Mouse (Mus musculus) Patski (cell line): ENCODE data around the gene Nipal1. TPM values are rescaled to one million over a fixed set of nuclear protein-coding genes. Genes with fewer than 3 reads are reported as not detected.

Experiments
- ATAC-seq: fragments of 100-300 bp; one replicate; pipeline ENCODE4 v1.8.0; 2021
- CTCF ChIA-PET: fragments of 350-600 bp; sonication (Branson Sonifier 250); formaldehyde crosslinking; loops from one replicate; lab custom pipeline; 2022; ENCODE audit warnings: inconsistent platforms; lab: Charles Lee
- POLR2A ChIA-PET: fragments of 350-600 bp; sonication (Branson Sonifier 250); formaldehyde crosslinking; loops from one replicate; lab custom pipeline; 2022; ENCODE audit warnings: antibody characterized with exemption, inconsistent platforms; lab: Charles Lee
- DNase-seq: peaks from one replicate; pipeline ENCODE4 v3.0.0-alpha.2; 2011; ENCODE audit warnings: low read depth, low spot score
- H3K27me3 ChIP-seq: fragments of 371-371 bp; one replicate; pipeline ENCODE4 v1.5.1; 2021
- CTCF ChIP-seq: fragments of 100-300 bp; IDR thresholded peaks from one replicate; pipeline ENCODE4 v1.5.1; 2021
- in situ Hi-C: fragments of 300-500 bp; cut with MboI; formaldehyde crosslinking; loops from 3 replicates; pipeline ENCODE4 v1.11.1; 2018; ENCODE audit warnings: low pct_unique_long_range_greater_than_20kb, mixed read lengths
- polyA plus RNA-seq: library from polyadenylated mRNA; unstranded; gene quantifications from one replicate; pipeline ENCODE4 v1.2.3, GENCODE M21; 2021

The Nipal1 gene
- polyA plus RNA-seq, 1 experiment from 2014 or later, result 8.6 TPM

- TF ChIP-seq CTCF, result no peak
- CTCF ChIA-PET, result interaction anchor here (1.2 to 2.1 kb wide), 2 partner anchors 10 to 15 kb away, joined by 5 read pairs; no protein-coding TSS in a partner anchor
- H3K27me3 ChIP-seq, result no peaks in the 10 kb centered on the region
- ATAC-seq, result no peak
- no peak for DNase-seq
- POLR2A ChIA-PET, result no interaction called here
- in situ Hi-C loops, result no loop called here
Observed at GRCm38 (mm10) chr5:72696491-72696890, 48.9 kb downstream of the Nipal1 start.

GRCm38 (mm10) chr5:72698343-72698742 is 50.7 kb downstream of the Nipal1 start:
- TF ChIP-seq CTCF, result no peak
- DNase-seq (no peak), ATAC-seq (no peak)
- in situ Hi-C loops, result no loop called here
- no peaks in the 10 kb centered on the region for H3K27me3 ChIP-seq
- CTCF ChIA-PET, result interaction anchor here (1.0 to 2.1 kb wide), 2 partner anchors 9 to 13 kb away, joined by 4 to 5 read pairs; no protein-coding TSS in a partner anchor
- POLR2A ChIA-PET, result no interaction called here

DNA sequence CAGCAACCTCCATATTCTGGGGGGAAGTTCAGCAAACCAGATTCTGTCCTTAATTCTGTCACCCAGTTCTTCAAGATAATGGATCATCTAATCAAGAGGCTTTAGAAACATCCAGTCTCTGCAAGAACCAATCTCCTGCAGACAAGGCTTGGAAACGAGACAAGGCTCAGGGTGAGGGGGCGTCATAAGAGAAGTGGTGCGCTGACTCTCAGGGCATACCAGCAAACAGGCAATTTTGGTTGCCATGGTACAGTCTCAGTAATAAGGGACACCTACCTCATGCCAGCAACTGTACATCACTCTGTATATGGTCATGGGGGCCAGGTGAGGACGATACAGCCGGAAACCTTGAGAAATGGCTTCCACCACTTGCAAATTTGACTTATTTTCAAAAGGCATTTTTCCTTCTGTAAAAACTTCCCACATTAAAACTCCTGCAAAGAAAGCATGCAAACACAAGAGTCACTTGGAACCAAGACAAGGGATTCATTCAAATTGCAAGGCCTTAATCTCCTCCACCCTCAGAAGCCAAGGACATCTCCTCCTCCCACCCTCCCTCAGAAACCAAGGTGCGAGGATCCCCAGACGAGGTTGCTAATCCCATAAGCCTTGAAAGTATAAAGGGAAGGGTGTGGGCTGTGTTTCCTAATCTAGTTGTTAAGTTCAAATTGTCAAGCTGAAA is 51.4 kb downstream of the Nipal1 start:
- no peak for ATAC-seq
- in situ Hi-C loops, result no loop called here
- ChIA-PET CTCF (no interaction called here), POLR2A (no interaction called here)
- no peaks in the 10 kb centered on the region for H3K27me3 ChIP-seq
- no peak for TF ChIP-seq CTCF
- no peak for DNase-seq

- no peak for TF ChIP-seq CTCF
- in situ Hi-C loops, result no loop called here
- ChIA-PET CTCF (no interaction called here), POLR2A (no interaction called here)
- ATAC-seq (no peak), DNase-seq (no peak)
- H3K27me3 ChIP-seq, result no peaks in the 10 kb centered on the region
Observed at GRCm38 (mm10) chr5:72699500-72699818, 51.9 kb downstream of the Nipal1 start.

DNA sequence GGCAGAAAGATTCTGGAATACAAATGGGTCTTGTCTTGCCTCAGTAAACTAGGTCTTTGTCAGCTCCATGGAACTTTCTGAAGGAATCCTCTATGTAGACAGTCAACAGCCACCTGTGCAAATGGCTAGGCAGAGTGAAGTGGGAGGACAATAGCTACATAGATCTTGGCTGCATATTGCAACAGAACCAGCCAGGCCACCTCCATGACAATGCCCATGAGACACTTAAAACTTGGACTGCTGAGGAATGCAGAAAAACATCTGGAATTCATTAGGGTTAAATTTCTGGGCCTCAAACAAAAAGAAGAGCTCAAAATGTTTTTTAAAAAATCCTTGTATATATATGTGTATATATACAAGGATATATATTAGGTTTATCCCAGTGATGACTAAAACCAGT is 54.6 kb downstream of the Nipal1 start:
- no peak for TF ChIP-seq CTCF
- no peak for DNase-seq
- in situ Hi-C loops, result no loop called here
- no peak for ATAC-seq
- POLR2A ChIA-PET, result no interaction called here
- CTCF ChIA-PET, result interaction anchor here (1.4 to 1.6 kb wide), 2 partner anchors 9 to 36 kb away, joined by 4 read pairs; no protein-coding TSS in a partner anchor
- H3K27me3 ChIP-seq, result no peaks in the 10 kb centered on the region

DNA sequence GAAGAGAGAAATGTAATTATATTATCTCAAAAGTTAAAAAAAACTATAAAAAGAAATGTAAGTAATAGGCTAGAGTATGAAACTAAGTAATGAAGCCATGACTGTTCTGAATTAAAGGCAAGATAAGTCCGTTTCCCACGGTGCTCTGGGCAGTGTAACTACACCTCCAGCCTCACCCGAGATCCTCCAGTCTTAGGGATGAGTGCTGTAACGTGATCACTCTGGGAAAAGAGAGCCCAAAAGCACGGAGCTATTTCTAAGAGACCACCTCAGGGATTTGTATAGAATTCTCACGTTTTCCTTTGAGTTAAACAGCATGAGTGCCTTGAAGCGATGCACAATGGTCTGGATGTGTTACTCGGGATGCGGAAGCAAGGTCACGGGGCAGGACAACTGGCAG is 58.5 kb downstream of the Nipal1 start:
- POLR2A ChIA-PET, result interaction anchor here (1.3 kb wide), 1 partner anchor 36 kb away, joined by 3 read pairs; no protein-coding TSS in a partner anchor
- CTCF ChIA-PET, result interaction anchor here (1.6 to 2.2 kb wide), 5 partner anchors 8 to 356 kb away, joined by 4 to 8 read pairs (median 5); no protein-coding TSS in a partner anchor
- in situ Hi-C loops, result loop anchor here (5.0 kb wide), 2 partner anchors 59 to 194 kb away; partner anchors contain the start of gene Nipal1
- ATAC-seq (no peak), DNase-seq (no peak)
- no peak for TF ChIP-seq CTCF
- H3K27me3 ChIP-seq, result no peaks in the 10 kb centered on the region

DNA sequence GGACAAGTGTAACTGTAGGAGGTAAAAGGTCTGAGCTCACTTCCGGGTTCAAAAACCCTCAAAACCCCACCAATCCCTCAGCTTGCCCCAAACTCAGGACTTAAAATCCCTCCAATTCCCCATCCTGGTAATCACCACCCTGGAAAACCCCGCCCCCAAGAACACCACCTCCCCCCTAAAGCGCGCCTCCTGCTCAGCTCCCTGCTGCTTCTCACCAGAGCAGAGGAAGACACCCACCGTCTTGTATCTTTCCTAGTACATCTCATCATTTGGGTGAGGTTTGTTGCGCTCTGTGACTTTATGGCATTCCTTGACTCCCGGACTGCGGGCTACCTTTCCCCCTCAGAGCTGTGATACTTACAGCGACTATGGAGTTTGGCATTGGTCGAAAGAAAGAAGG is 59.1 kb downstream of the Nipal1 start:
- no peak for DNase-seq
- H3K27me3 ChIP-seq, result no peaks in the 10 kb centered on the region
- in situ Hi-C loops, result loop anchor here (5.0 kb wide), 2 partner anchors 59 to 194 kb away; partner anchors contain the start of gene Nipal1
- no peak for TF ChIP-seq CTCF
- CTCF ChIA-PET, result interaction anchor here (1.6 to 2.2 kb wide), 5 partner anchors 9 to 356 kb away, joined by 4 to 8 read pairs (median 5); no protein-coding TSS in a partner anchor
- POLR2A ChIA-PET, result interaction anchor here (1.3 kb wide), 1 partner anchor 36 kb away, joined by 3 read pairs; no protein-coding TSS in a partner anchor
- ATAC-seq, result peak; percentile 45

- DNase-seq (peak; percentile 89), ATAC-seq (peak; percentile 90)
- no peaks in the 10 kb centered on the region for H3K27me3 ChIP-seq
- CTCF ChIA-PET, result interaction anchor here (1.0 kb wide), 1 partner anchor 101 kb away, joined by 4 read pairs; no protein-coding TSS in a partner anchor
- in situ Hi-C loops, result loop anchor here (5.0 kb wide), 2 partner anchors 62 to 197 kb away; partner anchors contain the start of gene Nipal1
- POLR2A ChIA-PET, result interaction anchor here (0.8 kb wide), 1 partner anchor 80 kb away, joined by 3 read pairs; no protein-coding TSS in a partner anchor
- no peak for TF ChIP-seq CTCF
Observed at GRCm38 (mm10) chr5:72709451-72709850, 61.9 kb downstream of the Nipal1 start.

DNA sequence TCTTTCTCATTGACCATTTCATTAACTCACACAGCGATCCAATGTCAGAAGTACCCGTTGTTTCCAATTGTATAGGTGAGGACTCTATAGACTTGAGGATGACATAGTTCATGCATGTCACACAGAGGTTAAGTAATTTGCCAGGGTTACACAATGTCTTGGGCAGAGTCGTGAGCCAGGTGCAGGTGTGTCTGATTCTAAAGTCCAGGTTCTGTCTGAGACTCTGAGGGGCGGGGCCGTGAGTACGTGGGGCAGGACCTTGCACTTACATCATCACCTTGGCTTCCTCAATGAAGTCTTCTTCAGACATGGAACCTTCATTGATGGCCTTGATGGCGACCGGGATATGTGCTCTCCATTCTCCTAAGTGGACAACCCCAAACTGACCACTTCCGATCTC is 62.4 kb downstream of the Nipal1 start:
- ChIA-PET CTCF (interaction anchor here (1.0 kb wide), 1 partner anchor 102 kb away, joined by 4 read pairs; no protein-coding TSS in a partner anchor), POLR2A (no interaction called here)
- DNase-seq (no peak), ATAC-seq (no peak)
- no peak for TF ChIP-seq CTCF
- no peaks in the 10 kb centered on the region for H3K27me3 ChIP-seq
- in situ Hi-C loops, result loop anchor here (5.0 kb wide), 4 partner anchors 63 to 533 kb away; partner anchors contain the start of gene Nipal1

DNA sequence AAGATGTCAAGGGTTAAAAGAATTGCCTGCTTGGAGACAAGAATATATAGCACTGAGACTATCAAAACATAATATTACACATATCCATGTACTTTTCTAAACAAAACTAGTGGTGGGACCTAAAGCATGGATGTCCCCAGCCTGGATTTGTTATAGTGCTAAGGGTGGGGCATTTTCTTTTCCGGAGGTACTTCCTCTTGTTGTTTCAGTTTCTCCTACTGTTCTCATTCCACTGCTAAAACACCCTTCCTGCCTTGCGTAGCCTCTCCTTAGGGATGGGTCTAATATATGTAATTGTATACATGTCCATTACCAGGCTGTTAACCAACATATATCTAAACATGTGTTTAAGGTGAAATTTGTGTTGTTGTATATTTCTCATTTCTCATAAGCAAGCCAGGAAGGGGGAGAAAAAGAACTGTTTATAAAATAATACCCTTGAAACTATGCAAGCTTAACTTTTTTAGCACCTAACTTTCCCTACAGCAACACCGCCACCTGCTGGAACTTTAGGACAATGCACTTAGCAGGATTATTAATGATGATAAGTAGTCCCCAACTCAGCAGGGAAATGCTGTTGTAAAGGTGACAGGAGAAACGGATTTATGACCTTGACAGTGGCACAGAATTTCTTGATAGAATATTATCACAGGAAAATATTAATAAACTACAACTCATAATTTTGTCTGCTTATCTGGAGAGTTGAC is 63.1 kb downstream of the Nipal1 start:
- H3K27me3 ChIP-seq, result no peaks in the 10 kb centered on the region
- POLR2A ChIA-PET, result no interaction called here
- ATAC-seq (no peak), DNase-seq (no peak)
- CTCF ChIA-PET, result interaction anchor here (0.8 to 2.1 kb wide), 14 partner anchors 9 to 381 kb away, joined by 3 to 20 read pairs (median 4); no protein-coding TSS in a partner anchor
- in situ Hi-C loops, result loop anchor here (5.0 kb wide), 2 partner anchors 358 to 533 kb away; no protein-coding TSS in a partner anchor
- TF ChIP-seq CTCF, result peak; percentile 73
